Comparison of ENCODE assay signal across 8 mouse cellular contexts in genomic region chr7:127346676-127347075, GRCm38 (mm10). TPM values are rescaled to one million over a fixed set of nuclear protein-coding genes. Genes with fewer than 3 reads are reported as not detected.
DNase-seq lines count a peak whose midpoint lies in the region; ATAC-seq and TF ChIP-seq lines count a peak whose summit lies in the region.

No protein-coding gene starts in this region.

- intact Hi-C loops in gastrocnemius, adult 2 months (cut with DNase I), result no loop called here
- intact Hi-C loops in gastrocnemius, postnatal 14 days (cut with DNase I; ENCODE audit: low total_unique reads), result no loop called here

- no peak for ATAC-seq in forebrain, embryonic 14.5 days
- ATAC-seq in kidney, embryonic 16.5 days (ENCODE audit: low FRiP score, low TSS enrichment), result no peak

- peak overlapping the region; percentile 77 for H3K4me3 ChIP-seq in gastrocnemius, adult 2 months
- peak overlapping the region; percentile 90; the same call in 1 of the 2 replicates for H3K4me3 ChIP-seq in forebrain, embryonic 14.5 days (ENCODE audit: low read depth, low read length)
- peak overlapping the region; percentile 79 for H3K4me3 ChIP-seq in kidney, embryonic 16.5 days (ENCODE audit: low read length)

- H3K36me3 ChIP-seq in forebrain, embryonic 14.5 days (ENCODE audit: control insufficient read depth, insufficient read depth, low read length), result peaks cover 17% of the 10 kb centered on the region
- peaks cover 17% of the 10 kb centered on the region for H3K36me3 ChIP-seq in kidney, embryonic 16.5 days (ENCODE audit: insufficient read depth, low read length)

- peak overlapping the region; percentile 100 for H3K27ac ChIP-seq in gastrocnemius, adult 2 months
- no peak overlapping the region for H3K27ac ChIP-seq in forebrain, embryonic 14.5 days (ENCODE audit: low read depth, low read length)
- H3K27ac ChIP-seq in kidney, embryonic 16.5 days (ENCODE audit: low read length), result peak overlapping the region; percentile 99; the same call in 1 of the 2 replicates

- 0 out of 2 replicates have a peak, but pooled peaks cover 6% of the 10 kb centered on the region for H3K4me1 ChIP-seq in forebrain, embryonic 14.5 days (ENCODE audit: control insufficient read depth, insufficient read depth, low read length)
- peaks cover 20% of the 10 kb centered on the region for H3K4me1 ChIP-seq in kidney, embryonic 16.5 days (ENCODE audit: insufficient read depth, low read length)

- WGBS in forebrain, embryonic 14.5 days, result 8% methylated on average over 8 of the region's 8 CpGs
- 13% methylated on average over 8 of the region's 8 CpGs for WGBS in kidney, embryonic 16.5 days

- peak overlapping the region; percentile 68 for H3K4me2 ChIP-seq in forebrain, embryonic 14.5 days (ENCODE audit: low read length)
- peak overlapping the region; percentile 75 for H3K4me2 ChIP-seq in kidney, embryonic 16.5 days (replicated peaks; ENCODE audit: low read depth, low read length)

- DNase-seq in gastrocnemius, adult 2 months, result no peak
- DNase-seq in gastrocnemius, postnatal 14 days, result no peak
- no peak for DNase-seq in forebrain, embryonic 14.5 days (ENCODE audit: low spot score)
- DNase-seq in lung, postnatal 14 days, result peak; percentile 64
- no peak for DNase-seq in right cerebral cortex, postnatal 10 days (ENCODE audit: low spot score in 2 of 2)
- DNase-seq in adrenal gland, postnatal 36 days, result no peak
- no peak for DNase-seq in layer of hippocampus, postnatal 10 days (ENCODE audit: low spot score in 2 of 2)

- H3K9me3 ChIP-seq in forebrain, embryonic 14.5 days (replicated peaks; ENCODE audit: control insufficient read depth, low read length), result no peaks in the 10 kb centered on the region
- no peaks in the 10 kb centered on the region for H3K9me3 ChIP-seq in kidney, embryonic 16.5 days (ENCODE audit: low read length)

- no peaks in the 10 kb centered on the region for H3K27me3 ChIP-seq in forebrain, embryonic 14.5 days (replicated peaks; ENCODE audit: control insufficient read depth, insufficient read depth, low read length)
- no peaks in the 10 kb centered on the region for H3K27me3 ChIP-seq in kidney, embryonic 16.5 days (ENCODE audit: insufficient read depth, low read length)

- no peak for TF ChIP-seq CTCF in gastrocnemius, adult 2 months (IDR thresholded peaks at IDR 0.05)

- H3K9ac ChIP-seq in forebrain, embryonic 14.5 days (ENCODE audit: low read length), result no peak overlapping the region
- peak overlapping the region; percentile 91 for H3K9ac ChIP-seq in kidney, embryonic 16.5 days (replicated peaks; ENCODE audit: low read length)

RNA-seq across cellular contexts. Expression of gene Zfp768, which starts 1.3 kb away (rescaled TPM):
- 10 to 100 TPM; 35.2 to 38.9 TPM for total RNA-seq in gastrocnemius, adult 2 months (2021)
- 10 to 100 TPM; 21.4 to 25.7 TPM for total RNA-seq in gastrocnemius, postnatal 14 days (2021)
- 3.5 and 3.6 TPM in 2 replicates for polyA plus RNA-seq in forebrain, embryonic 14.5 days (2014; fragmentation: Nextera tagmentation; extraction: Ambion mirVana)
- 25.4 and 25.5 TPM in 2 replicates for polyA plus RNA-seq in kidney, embryonic 16.5 days (2015; fragmentation: Nextera tagmentation; extraction: Ambion mirVana)
- total RNA-seq in adrenal gland, postnatal 36 days (2021), result 10 to 100 TPM; 25.9 to 26.1 TPM
- total RNA-seq in layer of hippocampus, postnatal 10 days (2021), result 10 to 100 TPM; 11.9 to 13.5 TPM

RNA-seq across cellular contexts. Expression of gene Zfp747, which starts 29.2 kb away (rescaled TPM):
- total RNA-seq in gastrocnemius, adult 2 months (2021), result 1 to 10 TPM; 3.7 to 3.8 TPM
- total RNA-seq in gastrocnemius, postnatal 14 days (2021), result 1 to 10 TPM; 2.9 to 3.2 TPM
- 4.0 and 7.0 TPM in 2 replicates for polyA plus RNA-seq in forebrain, embryonic 14.5 days (2014; fragmentation: Nextera tagmentation; extraction: Ambion mirVana)
- 10.6 and 11.3 TPM in 2 replicates for polyA plus RNA-seq in kidney, embryonic 16.5 days (2015; fragmentation: Nextera tagmentation; extraction: Ambion mirVana)
- total RNA-seq in adrenal gland, postnatal 36 days (2021), result 10 to 100 TPM; 10.7 to 12.2 TPM
- total RNA-seq in layer of hippocampus, postnatal 10 days (2021), result 1 to 10 TPM; 7.3 to 7.5 TPM

RNA-seq across cellular contexts. Expression of gene 9130019O22Rik, which starts 40.3 kb away (rescaled TPM):
- total RNA-seq in gastrocnemius, adult 2 months (2021), result 1 to 10 TPM; 1.6 to 2.4 TPM
- 1 to 10 TPM; 1.7 TPM for total RNA-seq in gastrocnemius, postnatal 14 days (2021)
- 5.5 and 6.6 TPM in 2 replicates for polyA plus RNA-seq in forebrain, embryonic 14.5 days (2014; fragmentation: Nextera tagmentation; extraction: Ambion mirVana)
- polyA plus RNA-seq in kidney, embryonic 16.5 days (2015; fragmentation: Nextera tagmentation; extraction: Ambion mirVana), result 6.8 and 7.0 TPM in 2 replicates
- total RNA-seq in adrenal gland, postnatal 36 days (2021), result 1 to 10 TPM; 4.7 to 5.2 TPM
- total RNA-seq in layer of hippocampus, postnatal 10 days (2021), result 1 to 10 TPM; 3.3 TPM

RNA-seq across cellular contexts. Expression of gene E430018J23Rik, which starts 46.8 kb away (rescaled TPM):
- total RNA-seq in gastrocnemius, adult 2 months (2021), result 1 to 10 TPM; 1.2 to 1.3 TPM
- total RNA-seq in gastrocnemius, postnatal 14 days (2021), result 1 to 10 TPM; 2.0 to 2.4 TPM
- polyA plus RNA-seq in forebrain, embryonic 14.5 days (2014; fragmentation: Nextera tagmentation; extraction: Ambion mirVana), result 7.4 and 7.5 TPM in 2 replicates
- polyA plus RNA-seq in kidney, embryonic 16.5 days (2015; fragmentation: Nextera tagmentation; extraction: Ambion mirVana), result 8.3 and 8.8 TPM in 2 replicates
- total RNA-seq in adrenal gland, postnatal 36 days (2021), result 1 to 10 TPM; 8.7 to 9.9 TPM
- total RNA-seq in layer of hippocampus, postnatal 10 days (2021), result 1 to 10 TPM; 5.4 to 6.4 TPM

RNA-seq across cellular contexts. Expression of gene Itgal, which starts 50.6 kb away (rescaled TPM):
- under 1 TPM; 0.15 to 0.25 TPM for total RNA-seq in gastrocnemius, adult 2 months (2021)
- total RNA-seq in gastrocnemius, postnatal 14 days (2021), result under 1 TPM; 0.42 to 0.62 TPM
- polyA plus RNA-seq in forebrain, embryonic 14.5 days (2014; fragmentation: Nextera tagmentation; extraction: Ambion mirVana), result 0.17 and 0.23 TPM in 2 replicates
- 1.0 and 1.4 TPM in 2 replicates for polyA plus RNA-seq in kidney, embryonic 16.5 days (2015; fragmentation: Nextera tagmentation; extraction: Ambion mirVana)
- 1 to 10 TPM; 1.1 to 1.8 TPM for total RNA-seq in adrenal gland, postnatal 36 days (2021)
- under 1 TPM; 0.51 to 0.89 TPM for total RNA-seq in layer of hippocampus, postnatal 10 days (2021)
